Mouse (Mus musculus): ENCODE results near the gene Gm49336.

The Gm49336 gene

GRCm38 (mm10) chr14:60251281-60252003 lies at the start of gene Gm49336, which contains the start of gene Nupl1:
Gm49336 (minus strand) TSS chr14:60251507.
Nupl1 (minus strand) TSS chr14:60251431.
- peak; percentile 99 for DNase-seq (ENCODE audit: low read depth, low spot score)

DNA sequence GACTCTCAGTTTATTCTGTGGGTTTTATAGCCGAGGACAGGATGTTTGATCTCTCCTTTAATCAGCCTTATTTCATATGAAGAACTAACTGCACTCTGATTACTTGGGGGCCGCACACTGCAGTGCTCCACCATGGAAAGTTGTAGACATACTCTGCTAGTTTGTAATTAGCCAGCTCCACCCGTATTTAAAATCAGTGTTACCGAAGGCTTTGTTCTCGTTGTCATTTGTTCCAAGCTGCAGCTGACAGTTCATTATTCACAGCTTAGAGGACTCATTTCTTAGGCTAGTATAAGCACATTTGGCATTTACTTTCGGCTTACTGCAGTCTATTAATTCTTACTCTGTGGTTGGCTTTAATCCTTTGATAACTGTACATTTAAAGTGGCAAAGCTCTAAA lies 49.7 kb upstream of the Gm49336 start:
- DNase-seq (ENCODE audit: low read depth, low spot score): no peak

DNA sequence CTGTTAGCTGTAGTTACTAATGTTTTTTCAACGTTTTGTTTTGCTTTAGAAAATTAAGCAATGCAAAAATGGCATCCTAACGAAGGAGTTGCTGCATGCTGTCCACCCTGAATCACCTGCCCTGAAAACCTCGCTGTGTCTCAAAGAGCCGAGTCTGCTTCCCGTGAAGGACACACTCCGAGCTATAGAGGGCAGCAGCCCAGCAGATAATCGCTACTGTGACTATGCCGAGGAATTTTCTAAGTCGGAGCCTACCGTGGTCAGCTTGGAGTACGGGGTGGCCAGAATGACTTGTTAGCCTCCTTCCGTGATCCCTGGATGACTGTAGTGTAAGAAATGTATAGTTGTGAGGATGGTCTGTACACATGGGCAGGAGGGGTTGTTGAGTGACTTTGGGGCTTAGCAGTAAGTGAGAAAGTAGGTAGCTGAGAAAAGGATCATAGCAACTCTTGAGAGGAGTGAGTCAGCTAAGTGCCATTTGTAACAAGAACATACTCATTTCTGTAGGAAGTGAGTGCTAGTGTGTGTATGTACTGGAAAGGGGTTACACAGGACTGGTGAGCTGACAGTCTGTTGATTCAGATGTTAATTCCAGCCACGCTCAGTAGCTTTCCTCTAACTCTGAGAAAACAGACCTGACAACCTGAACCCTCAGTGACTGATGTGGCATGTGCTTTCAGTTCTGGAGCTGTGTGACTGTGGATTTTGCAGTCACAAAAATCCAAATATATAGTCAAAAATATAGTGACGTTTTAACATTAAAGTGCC lies 49.1 kb upstream of the Gm49336 start:
- no peak for DNase-seq (ENCODE audit: low read depth, low spot score)

- DNase-seq (ENCODE audit: low read depth, low spot score): no peak
These were observed 44.2 kb upstream of the Gm49336 start for GRCm38 (mm10) chr14:60295531-60295930.

GRCm38 (mm10) chr14:60290363-60290762 lies 39.1 kb upstream of the Gm49336 start:
- DNase-seq (ENCODE audit: low read depth, low spot score): no peak

DNA sequence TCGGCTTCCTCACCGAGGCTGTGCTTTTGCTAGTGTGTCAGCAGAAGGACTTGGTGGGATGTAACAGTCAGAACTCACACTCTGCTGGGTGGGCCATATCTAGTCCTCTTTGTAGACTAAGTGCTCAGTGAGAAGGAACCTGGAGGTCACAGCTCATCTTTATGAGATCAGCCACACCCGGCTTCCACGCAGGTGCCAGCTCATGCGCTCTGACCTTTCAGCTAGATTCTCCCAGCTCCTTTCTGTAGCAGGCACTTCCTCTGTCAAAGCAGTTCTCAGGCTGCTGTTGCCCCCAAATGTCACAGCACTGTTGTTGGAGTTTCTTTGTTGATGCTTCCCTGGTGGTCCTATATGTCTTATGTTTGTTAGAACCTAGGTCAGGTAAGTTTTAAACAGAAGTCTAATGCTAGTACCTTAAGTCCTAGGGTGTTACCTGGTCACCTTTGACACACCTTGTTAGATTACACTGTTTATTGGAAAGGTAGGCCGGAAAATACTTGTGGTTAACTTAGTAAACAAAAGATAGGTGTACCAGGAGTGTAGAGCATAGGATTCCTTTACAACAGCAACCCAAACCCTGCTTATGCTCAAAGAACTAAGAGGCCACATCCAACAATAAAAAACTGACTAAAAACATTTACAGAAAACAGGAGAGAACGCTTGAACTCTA lies 35.0 kb upstream of the Gm49336 start:
- DNase-seq (ENCODE audit: low read depth, low spot score): no peak

DNA sequence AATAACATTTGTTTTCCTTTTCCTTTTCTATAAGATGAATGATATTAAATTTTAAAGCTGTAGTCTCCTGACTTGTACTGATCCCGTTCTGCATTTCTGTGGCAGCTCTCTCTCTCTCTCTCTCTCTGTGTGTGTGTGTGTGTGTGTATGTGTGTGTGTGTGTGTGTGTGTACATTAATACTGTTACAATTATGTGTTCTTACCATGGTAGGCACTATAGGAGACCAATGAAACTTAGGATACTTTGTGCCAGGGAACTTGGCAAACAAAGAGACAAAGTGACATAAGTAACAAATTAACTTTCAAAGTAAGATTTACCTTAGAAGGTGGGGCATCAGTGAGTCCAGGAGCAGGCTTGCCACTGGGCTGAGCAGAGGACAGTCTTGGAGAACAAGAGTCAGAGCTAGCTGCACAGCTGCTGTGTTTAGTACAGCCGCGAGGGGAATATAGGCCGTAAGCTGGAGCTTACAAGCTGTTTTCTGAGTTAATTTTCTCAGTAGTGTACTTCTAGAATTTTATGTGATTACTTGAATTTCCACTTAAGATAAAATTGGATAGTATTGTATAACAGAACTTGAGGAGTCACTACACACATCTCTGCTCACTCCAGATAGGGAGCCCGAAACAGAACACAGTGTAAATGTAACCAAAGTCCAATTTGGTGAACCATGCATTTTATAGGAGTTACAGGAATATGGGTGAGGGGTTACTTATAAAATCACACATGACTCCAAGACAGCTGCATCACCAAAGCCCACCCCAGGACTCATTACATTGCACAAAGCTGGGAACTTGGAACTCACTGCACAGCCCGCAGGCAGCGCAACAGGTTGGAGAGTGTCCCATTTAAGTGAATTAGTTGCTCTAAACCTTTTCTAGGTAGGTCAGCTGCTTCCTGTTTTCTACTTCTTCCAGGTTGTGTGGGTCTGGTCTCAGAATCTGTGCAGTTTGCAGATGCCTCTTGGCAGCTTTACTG lies 24.3 kb upstream of the Gm49336 start:
- no peak for DNase-seq (ENCODE audit: low read depth, low spot score)

GRCm38 (mm10) chr14:60273346-60273745 lies 22.0 kb upstream of the Gm49336 start:
- DNase-seq (ENCODE audit: low read depth, low spot score): no peak

GRCm38 (mm10) chr14:60269333-60269732 lies 18.0 kb upstream of the Gm49336 start:
- DNase-seq (ENCODE audit: low read depth, low spot score): no peak

GRCm38 (mm10) chr14:60264990-60265876 lies 13.9 kb upstream of the Gm49336 start, which contains the start of gene Mtmr6:
Mtmr6 (plus strand) TSS chr14:60265228.
- DNase-seq (ENCODE audit: low read depth, low spot score): peak; percentile 98

DNA sequence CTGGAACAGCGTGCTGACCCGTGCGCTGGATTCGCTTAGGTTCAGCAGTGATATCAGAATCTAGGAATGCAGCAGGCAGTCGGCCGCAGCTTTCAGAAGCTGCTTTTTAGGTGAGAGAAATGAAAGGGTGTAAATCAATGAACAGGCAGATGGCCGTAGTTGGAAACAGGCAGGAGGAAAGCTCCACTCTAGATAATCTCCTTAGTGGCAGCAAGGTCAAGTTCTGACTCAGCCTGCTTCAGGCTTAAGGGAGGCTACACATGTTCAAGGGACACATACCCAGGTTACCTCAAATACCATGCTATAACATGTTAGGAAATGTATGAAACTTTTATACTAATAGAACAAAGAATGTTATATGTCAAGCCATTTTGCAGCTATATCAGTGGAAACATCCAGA lies 11.0 kb upstream of the Gm49336 start:
- DNase-seq (ENCODE audit: low read depth, low spot score): no peak

DNA sequence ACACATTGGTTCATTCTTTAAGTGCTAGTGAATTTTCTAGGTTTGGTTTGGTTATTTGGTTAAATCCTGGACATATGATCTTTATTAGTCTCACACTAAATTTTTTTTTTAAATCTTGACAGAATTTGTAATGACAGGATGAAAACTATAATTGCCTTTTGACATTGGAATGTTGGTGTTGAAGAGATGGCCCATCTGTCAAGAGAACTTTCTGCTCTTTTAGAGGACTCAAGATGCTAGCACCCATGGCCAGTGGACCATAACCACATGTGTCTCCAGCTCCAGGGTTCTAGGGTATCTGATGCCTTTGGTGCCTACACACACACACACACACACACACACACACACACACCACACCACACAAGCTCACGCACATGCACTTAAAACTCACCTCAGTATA lies 6.5 kb upstream of the Gm49336 start:
- no peak for DNase-seq (ENCODE audit: low read depth, low spot score)

- DNase-seq (ENCODE audit: low read depth, low spot score): no peak
These were observed 5.8 kb upstream of the Gm49336 start for GRCm38 (mm10) chr14:60257101-60257500.

DNA sequence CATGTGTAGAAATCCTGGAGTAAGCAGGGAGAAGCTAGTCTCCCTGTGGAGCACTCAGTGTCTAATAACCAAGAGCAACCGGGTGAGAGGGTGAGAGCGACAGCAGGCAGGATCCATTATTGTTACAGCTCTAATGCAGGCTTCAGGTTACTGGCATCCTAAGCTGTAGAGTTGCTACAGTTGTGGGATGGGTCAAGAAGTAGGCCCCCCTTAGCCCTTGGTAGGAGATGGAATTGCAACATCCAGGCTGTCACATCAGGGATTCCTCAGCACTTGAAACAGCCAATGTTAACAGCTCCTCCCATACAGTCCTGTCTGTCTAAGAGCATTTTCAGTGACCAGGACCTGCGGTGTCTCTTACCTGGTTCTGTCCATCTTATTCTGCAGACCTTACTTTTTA lies 5.0 kb upstream of the Gm49336 start:
- DNase-seq (ENCODE audit: low read depth, low spot score): no peak

DNA sequence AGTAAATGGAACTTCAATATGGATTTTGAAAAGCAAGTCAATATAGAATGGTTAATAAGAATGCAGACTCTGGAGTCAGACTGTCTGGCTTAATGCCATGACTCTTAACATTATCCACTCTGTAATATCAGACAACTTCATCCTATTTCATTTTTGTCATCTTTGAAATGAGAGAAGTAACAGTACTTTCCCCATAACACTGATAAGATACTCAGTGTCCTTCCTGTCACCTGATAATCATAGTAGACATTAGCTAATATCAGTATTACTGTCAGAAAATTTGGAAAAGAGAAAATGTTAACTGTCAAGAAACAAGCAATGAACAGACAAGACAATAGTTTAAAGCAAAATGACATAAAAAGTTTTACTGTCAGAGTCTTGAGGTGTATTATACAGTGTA lies 3.5 kb upstream of the Gm49336 start:
- DNase-seq (ENCODE audit: low read depth, low spot score): no peak

GRCm38 (mm10) chr14:60253466-60253865 lies 2.2 kb upstream of the Gm49336 start:
- no peak for DNase-seq (ENCODE audit: low read depth, low spot score)

DNA sequence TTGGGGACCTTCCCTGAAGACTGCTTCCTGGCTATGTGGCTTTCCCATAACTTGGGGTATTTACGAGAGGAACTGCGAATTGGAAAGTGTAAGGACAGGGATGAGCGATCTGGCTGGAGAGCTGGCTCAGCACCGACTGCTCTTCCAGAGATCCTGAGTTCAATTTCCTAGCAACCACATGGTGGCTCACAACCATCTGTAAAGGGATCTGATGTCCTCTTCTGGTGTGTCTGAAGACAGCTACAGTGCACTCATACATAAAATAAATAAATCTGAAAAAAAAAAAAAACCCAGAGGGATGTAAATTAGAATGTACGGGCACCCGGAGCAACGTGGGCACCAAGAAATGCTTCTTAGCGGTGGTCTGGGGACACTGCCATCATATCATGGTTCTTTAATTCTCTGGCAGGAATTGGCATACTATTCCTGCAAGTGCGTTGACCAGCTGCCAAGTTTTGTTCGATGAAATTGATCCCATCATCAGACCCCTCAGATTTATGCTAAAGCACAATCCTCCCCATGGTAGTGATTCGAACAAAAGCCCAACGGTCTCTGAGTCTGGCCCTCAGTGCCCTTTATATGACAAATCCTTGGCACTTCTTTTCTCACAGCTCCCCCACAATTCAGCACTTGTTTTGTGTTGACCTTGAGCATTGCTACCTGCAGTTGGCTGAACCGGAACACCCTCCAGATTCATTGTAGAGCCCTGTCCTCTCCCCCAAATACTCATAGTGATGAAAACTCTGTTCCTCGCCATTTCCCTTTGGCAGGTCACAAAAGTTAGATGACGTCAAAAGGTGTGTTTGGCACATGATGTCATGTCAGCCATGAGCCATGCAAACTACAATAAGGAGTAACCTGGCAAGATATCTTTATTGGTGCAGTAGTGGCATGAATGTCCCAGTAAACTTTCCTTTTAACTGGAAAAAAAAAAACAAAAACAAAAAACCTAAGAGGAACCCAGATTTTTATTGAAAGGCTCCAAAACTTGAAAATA lies 995 bp upstream of the Gm49336 start:
- DNase-seq (ENCODE audit: low read depth, low spot score): no peak

DNA sequence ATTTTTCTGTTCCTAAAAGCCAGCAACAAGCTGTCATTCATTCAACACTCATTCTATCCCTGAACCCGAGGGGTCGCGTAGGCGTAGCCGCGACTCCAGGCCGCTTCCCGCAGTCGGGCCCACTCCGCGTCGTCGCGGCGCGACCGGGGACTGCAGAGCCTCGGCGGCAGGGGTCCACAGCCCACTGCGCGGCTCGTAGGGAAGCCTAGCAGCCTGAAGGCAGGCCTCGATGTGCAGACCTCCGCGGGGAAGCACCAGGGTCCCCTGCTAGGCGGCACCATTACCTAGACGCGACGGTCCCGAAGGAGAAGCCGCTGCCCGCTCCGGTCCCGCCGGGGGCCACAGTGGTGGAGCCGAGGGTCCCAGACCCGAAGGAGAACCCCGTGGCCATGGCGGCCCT lies 428 bp downstream of the Gm49336 start:
- peak; percentile 31 for DNase-seq (ENCODE audit: low read depth, low spot score)

- no peak for DNase-seq (ENCODE audit: low read depth, low spot score)
These were observed 941 bp downstream of the Gm49336 start for GRCm38 (mm10) chr14:60250366-60250765.

Measured in embryo, embryonic 11.5 days (tissue).